Mouse (Mus musculus) v-Abl transformed pro-B cells (cell line): ENCODE measurements around the gene Dnal1.

Source experiments
- in situ Hi-C, 2 experiments: fragments of 400-800 bp; cut with MboI; formaldehyde crosslinking; loops; one replicate each; pipeline ENCODE4 v1.15.1; 2025; ENCODE audit not compliant: unreplicated experiment in 2 of 2

Dnal1 gene

GRCm38 (mm10) chr12:84119584-84119983, 5.4 kb downstream of the Dnal1 start:
- in situ Hi-C loops = no loop called here

GRCm38 (mm10) chr12:84125892-84126291, 11.7 kb downstream of the Dnal1 start:
- in situ Hi-C loops = loop anchor here in 1 of 2 experiments (25.0 kb wide), 1 partner anchor 164 kb away; the partner anchor contains the start of gene Riox1

DNA sequence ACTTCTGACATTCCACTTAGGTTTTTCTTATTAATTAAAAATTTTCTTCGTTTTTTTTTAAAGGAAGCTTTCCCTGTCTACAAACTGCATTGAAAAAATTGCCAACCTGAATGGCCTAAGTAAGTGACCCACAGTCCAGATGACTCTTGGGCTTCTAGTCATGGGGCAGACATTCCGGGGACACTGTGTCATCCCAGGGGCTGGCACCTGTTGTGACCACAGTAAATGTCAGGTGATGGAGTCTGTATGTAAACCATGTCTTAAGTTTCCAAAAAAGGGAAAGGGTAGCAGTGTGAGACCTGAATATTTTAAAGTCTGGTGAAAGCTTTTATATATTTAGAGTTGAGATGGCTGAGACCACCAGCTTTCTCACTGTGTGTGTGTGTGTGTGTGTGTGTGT, 12.7 kb downstream of the Dnal1 start:
- in situ Hi-C loops = loop anchor here in 1 of 2 experiments (25.0 kb wide), 1 partner anchor 165 kb away; the partner anchor contains the start of gene Riox1

DNA sequence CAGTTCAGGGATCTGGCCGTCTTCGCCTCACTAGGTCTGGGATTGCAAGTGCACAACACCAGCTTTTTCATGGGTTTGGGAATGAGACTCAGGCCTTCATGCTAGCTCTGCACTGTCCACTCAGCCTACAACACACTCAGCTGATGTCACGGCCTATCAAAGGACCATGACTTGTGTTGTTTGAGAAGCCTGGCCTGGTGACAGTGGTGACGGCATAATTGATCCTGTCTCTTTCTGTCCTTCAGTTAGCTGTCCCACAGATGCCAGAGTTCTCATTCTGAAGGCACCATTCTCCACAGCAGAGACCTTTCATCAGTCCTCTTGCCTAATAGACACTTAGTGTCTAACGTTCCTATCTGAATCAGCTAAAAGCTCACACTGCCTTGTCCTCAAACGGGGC, 14.4 kb downstream of the Dnal1 start:
- in situ Hi-C loops = loop anchor here in 1 of 2 experiments (25.0 kb wide), 1 partner anchor 166 kb away; the partner anchor contains the start of gene Riox1

- in situ Hi-C loops = loop anchor here (5.0 to 25.0 kb wide), 2 partner anchors 158 to 168 kb away; partner anchors contain the start of gene Riox1 (in 1 of the 2)
Measured at GRCm38 (mm10) chr12:84129931-84130330, 15.8 kb downstream of the Dnal1 start.

- in situ Hi-C loops = loop anchor here (5.0 to 25.0 kb wide), 2 partner anchors 160 to 170 kb away; partner anchors contain the start of gene Riox1 (in 1 of the 2)
Measured at GRCm38 (mm10) chr12:84132265-84132664, 18.1 kb downstream of the Dnal1 start.

- in situ Hi-C loops = loop anchor here in 1 of 2 experiments (25.0 kb wide), 1 partner anchor 175 kb away; the partner anchor contains the start of gene Riox1
Measured at GRCm38 (mm10) chr12:84137131-84137530, 23.0 kb downstream of the Dnal1 start.

- in situ Hi-C loops = loop anchor here in 1 of 2 experiments (25.0 kb wide), 1 partner anchor 178 kb away; the partner anchor contains the start of gene Riox1
Measured at GRCm38 (mm10) chr12:84140135-84140534, 26.0 kb downstream of the Dnal1 start.

DNA sequence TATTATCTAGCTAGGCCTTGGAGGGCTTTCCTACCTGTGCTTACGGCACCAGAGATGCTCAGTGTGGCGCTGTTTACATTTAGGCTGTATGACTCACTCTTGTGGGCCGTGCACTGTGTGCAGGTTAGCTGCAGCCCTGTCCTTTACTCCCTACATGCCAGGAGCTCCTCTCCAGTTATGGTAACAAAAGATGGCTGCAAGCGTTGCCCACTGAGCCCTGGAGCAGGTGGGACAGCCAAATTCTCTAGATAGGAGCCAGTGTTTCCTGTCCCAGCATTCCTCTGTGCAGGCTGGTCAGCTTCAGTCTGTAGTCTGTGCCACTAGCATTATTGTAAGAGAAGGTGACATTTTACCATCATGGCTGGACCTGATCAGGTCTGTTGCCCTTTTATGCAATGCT, 27.1 kb downstream of the Dnal1 start:
- in situ Hi-C loops = loop anchor here in 1 of 2 experiments (25.0 kb wide), 1 partner anchor 179 kb away; the partner anchor contains the start of gene Riox1

DNA sequence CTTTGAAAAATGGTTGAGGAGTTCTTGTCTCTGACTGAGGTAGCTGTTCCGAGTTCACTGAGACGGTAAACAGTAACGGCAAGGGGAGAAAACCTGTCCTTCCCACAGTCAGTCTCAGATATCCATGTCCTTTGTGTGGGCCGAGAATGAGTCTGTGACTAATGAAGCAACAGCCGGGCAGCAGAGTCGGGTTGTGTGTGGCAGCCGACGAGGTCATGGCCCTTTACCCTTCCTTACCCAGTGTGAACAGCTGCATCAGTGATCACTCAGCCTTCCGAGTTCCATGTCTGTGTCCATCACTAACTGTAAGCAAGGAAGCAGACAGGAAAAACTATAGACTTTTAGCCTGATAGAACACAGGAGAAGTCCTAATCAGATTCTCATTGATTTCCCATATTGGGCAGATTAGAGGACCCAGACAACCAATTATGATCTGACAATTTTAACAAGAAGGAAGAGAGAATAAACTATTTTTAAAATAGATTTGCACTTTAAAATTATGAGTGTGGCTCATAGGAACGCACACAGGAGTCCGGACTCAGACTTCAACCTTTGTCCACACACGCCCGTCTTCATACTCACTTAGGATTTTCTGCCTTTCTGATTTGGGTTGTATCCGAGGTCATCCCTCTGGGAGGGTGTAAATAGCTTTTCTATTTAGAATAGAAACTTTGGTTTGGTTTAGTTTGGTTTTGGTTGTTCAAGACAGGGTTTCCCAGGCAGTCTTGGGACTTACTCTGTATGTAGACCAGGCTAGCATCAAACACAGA, 28.3 kb downstream of the Dnal1 start:
- in situ Hi-C loops = loop anchor here in 1 of 2 experiments (25.0 kb wide), 1 partner anchor 180 kb away; the partner anchor contains the start of gene Riox1

DNA sequence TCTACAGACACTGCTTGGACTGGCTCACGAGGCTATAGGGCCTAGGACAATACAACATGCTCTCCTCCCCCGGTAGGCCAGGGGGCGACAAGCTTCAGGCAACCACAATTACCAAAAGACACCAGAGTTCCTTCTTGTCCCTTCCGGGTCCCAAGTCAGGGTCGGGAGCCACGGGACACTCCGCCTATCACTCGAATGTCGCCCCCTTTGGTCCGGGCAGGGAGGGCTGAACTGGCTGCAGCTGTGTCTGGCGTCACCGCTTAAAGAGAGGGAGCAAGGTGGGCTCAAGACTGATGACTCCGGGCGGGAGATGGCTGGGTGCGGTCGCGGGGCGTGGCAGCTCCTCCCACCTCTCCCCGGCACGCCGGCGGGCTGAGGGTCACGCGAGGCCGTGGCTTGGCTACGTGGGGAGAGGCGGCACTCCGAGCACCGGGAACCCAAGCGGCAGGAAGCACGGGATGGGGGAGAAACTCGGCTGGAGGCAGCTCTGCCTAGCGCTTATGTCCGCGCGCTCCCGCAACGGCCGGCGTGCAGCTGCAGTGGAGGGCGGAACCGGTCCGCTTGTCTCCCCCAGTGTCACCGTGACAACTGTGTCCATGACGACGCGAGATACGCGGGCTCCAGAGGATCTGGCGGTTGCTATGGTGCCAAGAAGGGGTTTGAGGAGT, 33.9 kb downstream of the Dnal1 start, which contains the start of gene Pnma1:
Gene Pnma1 (minus strand): TSS at position 536 of the 668 bp plus-strand sequence.
- in situ Hi-C loops = loop anchor here in 1 of 2 experiments (25.0 kb wide), 1 partner anchor 186 kb away; the partner anchor contains the start of gene Riox1

- in situ Hi-C loops = loop anchor here in 1 of 2 experiments (25.0 kb wide), 1 partner anchor 186 kb away; the partner anchor contains the start of gene Riox1
Measured at GRCm38 (mm10) chr12:84148622-84149012, 34.5 kb downstream of the Dnal1 start.

DNA sequence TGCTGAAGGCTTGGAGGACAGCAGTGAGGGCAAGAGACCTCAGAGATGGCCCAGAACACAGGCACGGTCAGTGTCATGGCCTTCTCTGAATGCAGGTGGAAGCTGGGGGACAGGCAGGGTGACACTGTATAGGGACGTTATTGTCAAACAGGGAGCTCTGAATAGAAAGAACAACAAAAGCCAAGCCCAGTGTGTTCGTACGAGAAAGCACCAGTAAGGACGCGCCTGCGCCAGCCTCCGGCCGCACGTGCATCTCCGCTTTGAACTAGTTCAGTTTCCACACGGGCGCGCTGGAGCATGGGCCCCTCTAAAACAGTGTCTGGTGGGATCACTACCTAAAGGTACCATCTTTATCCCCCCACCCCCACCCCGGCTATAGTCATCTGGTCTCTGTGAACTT, 35.8 kb downstream of the Dnal1 start:
- in situ Hi-C loops = loop anchor here (25.0 kb wide), 3 partner anchors 188 to 437 kb away; partner anchors contain the start of genes Aldh6a1 (in 1 of the 2), Lin52 (in 1 of the 2) and Riox1 (in 1 of the 2)

- in situ Hi-C loops = loop anchor here (25.0 kb wide), 2 partner anchors 311 to 436 kb away; partner anchors contain the start of genes Aldh6a1 (in 1 of the 2) and Lin52 (in 1 of the 2)
Measured at GRCm38 (mm10) chr12:84150976-84151375, 36.8 kb downstream of the Dnal1 start.

DNA sequence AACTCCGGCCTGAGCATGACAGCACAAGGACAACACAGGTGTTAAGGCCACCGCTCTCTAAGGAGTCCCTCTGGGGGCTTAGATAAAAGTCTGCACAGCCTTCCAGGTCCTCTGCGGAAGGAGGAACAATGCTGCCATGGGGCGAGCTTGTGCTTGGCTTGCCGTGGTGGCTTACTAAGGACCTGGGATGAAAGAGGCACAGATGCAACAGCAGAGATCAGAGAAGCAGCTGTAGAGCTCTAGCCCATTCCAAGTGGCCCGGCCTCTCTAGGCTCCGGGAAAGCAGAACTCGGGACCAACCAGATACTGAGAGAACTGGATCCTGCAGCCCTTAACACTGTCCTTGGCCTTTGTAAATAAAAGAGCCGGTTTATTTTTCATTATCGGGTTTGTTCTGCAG, 37.7 kb downstream of the Dnal1 start:
- in situ Hi-C loops = loop anchor here (25.0 kb wide), 2 partner anchors 310 to 435 kb away; partner anchors contain the start of genes Aldh6a1 (in 1 of the 2) and Lin52 (in 1 of the 2)

DNA sequence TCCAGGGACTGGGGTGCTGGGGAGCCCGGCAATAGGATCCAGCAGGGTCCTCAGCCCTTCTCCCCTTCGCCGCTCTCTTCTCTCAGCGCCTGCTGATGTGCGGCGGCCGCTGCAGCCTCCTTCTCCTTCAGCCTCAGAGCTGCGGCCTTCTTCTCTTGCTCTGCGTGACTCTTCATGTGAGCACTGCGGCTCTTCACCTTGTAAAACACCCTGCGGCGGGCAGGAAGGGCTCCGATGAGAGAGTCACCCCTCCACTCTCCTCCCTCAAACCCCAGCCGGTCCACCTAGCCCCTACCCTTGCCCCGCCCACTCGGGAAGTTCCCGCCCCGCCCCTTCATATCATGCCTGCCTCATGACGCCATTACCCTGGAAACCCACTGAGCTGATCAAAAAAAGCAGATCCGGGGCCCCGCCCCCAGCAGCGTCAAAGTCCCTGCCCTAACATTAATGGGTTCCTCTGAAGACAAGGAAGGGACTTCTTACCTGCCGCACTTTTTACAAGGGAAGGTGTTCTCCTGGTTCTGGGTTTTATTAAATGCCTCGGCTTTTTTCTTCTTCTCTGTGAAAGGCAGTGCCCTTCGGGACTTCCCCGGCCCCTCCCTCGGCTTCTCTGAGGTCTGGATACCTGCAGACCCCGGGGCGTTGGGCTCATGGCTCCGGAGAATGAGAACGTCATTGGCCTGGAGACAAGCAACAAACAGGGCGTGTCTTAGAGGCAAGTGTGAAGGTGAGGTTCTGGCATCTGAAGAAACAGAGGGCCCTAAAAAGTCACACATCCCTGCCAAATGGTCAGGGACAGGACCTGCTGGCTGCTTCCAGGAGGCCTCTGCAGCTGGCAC, 38.4 kb downstream of the Dnal1 start:
- in situ Hi-C loops = loop anchor here (25.0 kb wide), 2 partner anchors 310 to 435 kb away; partner anchors contain the start of genes Aldh6a1 (in 1 of the 2) and Lin52 (in 1 of the 2)

- in situ Hi-C loops = loop anchor here (25.0 kb wide), 2 partner anchors 309 to 434 kb away; partner anchors contain the start of genes Aldh6a1 (in 1 of the 2) and Lin52 (in 1 of the 2)
Measured at GRCm38 (mm10) chr12:84153414-84153813, 39.2 kb downstream of the Dnal1 start.

GRCm38 (mm10) chr12:84154786-84155522, 40.8 kb downstream of the Dnal1 start:
- in situ Hi-C loops = loop anchor here (25.0 kb wide), 2 partner anchors 307 to 432 kb away; partner anchors contain the start of genes Aldh6a1 (in 1 of the 2) and Lin52 (in 1 of the 2)
